Mouse (Mus musculus): Measurements from ENCODE around the gene Crybb1. TPM values are rescaled to one million over a fixed set of nuclear protein-coding genes. Genes with fewer than 3 reads are reported as not detected.

Gene Crybb1
- polyA plus RNA-seq, 1 experiment from 2014 or later, result 0.30 TPM

GRCm38 (mm10) chr5:112313222-112313885 is 57.7 kb downstream of the Crybb1 start:
- DNase-seq, result no peak
- H3K27ac ChIP-seq, result no peak overlapping the region
- H3K4me3 ChIP-seq (replicated peaks), result no peak overlapping the region
- H3K4me2 ChIP-seq, result no peak overlapping the region
- H3K36me3 ChIP-seq, result peaks cover 75% of the 10 kb centered on the region
- no peaks in the 10 kb centered on the region for H3K9me3 ChIP-seq (replicated peaks)
- H3K27me3 ChIP-seq, result no peaks in the 10 kb centered on the region
- no peak for ATAC-seq (ENCODE audit: low read depth)
- H3K4me1 ChIP-seq (replicated peaks), result peaks cover 9% of the 10 kb centered on the region; the same call in 1 of the 2 replicates
- no peak overlapping the region for H3K9ac ChIP-seq
- WGBS (ENCODE audit: insufficient replicate concordance), result 74% methylated on average over 11 of the region's 11 CpGs

DNA sequence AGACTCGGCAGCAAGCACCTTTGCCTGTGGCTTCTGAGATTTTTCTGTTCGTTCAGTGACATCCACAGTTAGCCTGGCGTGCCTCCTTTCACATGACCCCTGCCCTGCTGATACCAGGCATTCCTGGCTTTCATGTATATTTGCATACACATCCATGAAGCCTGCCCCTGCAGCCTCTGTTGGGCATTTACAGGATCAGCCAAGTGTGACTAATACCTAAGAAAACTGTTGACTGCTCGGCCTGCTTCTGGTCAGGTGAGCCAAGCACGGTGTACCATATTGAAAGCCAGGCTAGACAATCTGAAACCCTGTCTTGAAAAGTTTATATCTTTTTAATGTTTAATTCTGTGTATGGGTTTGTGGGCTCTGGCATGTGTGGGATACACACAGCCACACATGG is 60.9 kb downstream of the Crybb1 start:
- ATAC-seq (ENCODE audit: low read depth) (no peak), DNase-seq (no peak)
- no peaks in the 10 kb centered on the region for H3K27me3 ChIP-seq
- no peak overlapping the region for H3K27ac ChIP-seq
- WGBS (ENCODE audit: insufficient replicate concordance), result 73% methylated on average over 5 of the region's 5 CpGs
- H3K36me3 ChIP-seq, result peaks cover 48% of the 10 kb centered on the region
- H3K4me3 ChIP-seq (replicated peaks), result no peak overlapping the region
- H3K9me3 ChIP-seq (replicated peaks), result no peaks in the 10 kb centered on the region
- no peak overlapping the region for H3K4me2 ChIP-seq
- no peak overlapping the region for H3K9ac ChIP-seq
- peaks cover 22% of the 10 kb centered on the region for H3K4me1 ChIP-seq (replicated peaks)

- H3K9ac ChIP-seq, result no peak overlapping the region
- 37% methylated on average over 5 of the region's 5 CpGs for WGBS (ENCODE audit: insufficient replicate concordance)
- H3K27ac ChIP-seq, result no peak overlapping the region
- peaks cover 41% of the 10 kb centered on the region for H3K36me3 ChIP-seq
- peaks cover 22% of the 10 kb centered on the region for H3K4me1 ChIP-seq (replicated peaks)
- H3K4me3 ChIP-seq (replicated peaks), result no peak overlapping the region
- DNase-seq (no peak), ATAC-seq (ENCODE audit: low read depth) (no peak)
- no peaks in the 10 kb centered on the region for H3K27me3 ChIP-seq
- no peaks in the 10 kb centered on the region for H3K9me3 ChIP-seq (replicated peaks)
- H3K4me2 ChIP-seq, result no peak overlapping the region
These were observed 61.7 kb downstream of the Crybb1 start for GRCm38 (mm10) chr5:112317328-112317727.

Other genes with a start within 250 kb of the Crybb1 start
- gene Cryba4, start 3.3 kb upstream of the Crybb1 start, polyA plus RNA-seq (2015; fragmentation: Nextera tagmentation; extraction: Ambion mirVana), result 0.33 and 0.60 TPM in 2 replicates
- 35.4 and 36.0 TPM in 2 replicates for gene Tpst2, start 20.9 kb downstream of the Crybb1 start, polyA plus RNA-seq (2015; fragmentation: Nextera tagmentation; extraction: Ambion mirVana)
- gene Tfip11, start 70.5 kb downstream of the Crybb1 start, polyA plus RNA-seq (2015; fragmentation: Nextera tagmentation; extraction: Ambion mirVana), result 14.1 and 15.7 TPM in 2 replicates
- gene Srrd, start 87.2 kb downstream of the Crybb1 start, polyA plus RNA-seq (2015; fragmentation: Nextera tagmentation; extraction: Ambion mirVana), result 15.8 and 20.2 TPM in 2 replicates
- 12.1 and 13.4 TPM in 2 replicates for gene Hps4, start 87.3 kb downstream of the Crybb1 start, polyA plus RNA-seq (2015; fragmentation: Nextera tagmentation; extraction: Ambion mirVana)
- 0.08 and 0.38 TPM in 2 replicates for gene Gm6583, start 100.2 kb downstream of the Crybb1 start, polyA plus RNA-seq (2015; fragmentation: Nextera tagmentation; extraction: Ambion mirVana)
- 0.30 and 0.46 TPM in 2 replicates for gene Asphd2, start 139.1 kb downstream of the Crybb1 start, polyA plus RNA-seq (2015; fragmentation: Nextera tagmentation; extraction: Ambion mirVana)
- gene Gm6588, start 193.6 kb downstream of the Crybb1 start, polyA plus RNA-seq (2015; fragmentation: Nextera tagmentation; extraction: Ambion mirVana), result not detected in 2 replicates